Mouse (Mus musculus): ENCODE measurements around the gene Zdhhc17. TPM values are rescaled to one million over a fixed set of nuclear protein-coding genes. Genes with fewer than 3 reads are reported as not detected.

The Zdhhc17 gene
- polyA plus RNA-seq, 1 experiment from 2014 or later = 16.8 TPM

DNA sequence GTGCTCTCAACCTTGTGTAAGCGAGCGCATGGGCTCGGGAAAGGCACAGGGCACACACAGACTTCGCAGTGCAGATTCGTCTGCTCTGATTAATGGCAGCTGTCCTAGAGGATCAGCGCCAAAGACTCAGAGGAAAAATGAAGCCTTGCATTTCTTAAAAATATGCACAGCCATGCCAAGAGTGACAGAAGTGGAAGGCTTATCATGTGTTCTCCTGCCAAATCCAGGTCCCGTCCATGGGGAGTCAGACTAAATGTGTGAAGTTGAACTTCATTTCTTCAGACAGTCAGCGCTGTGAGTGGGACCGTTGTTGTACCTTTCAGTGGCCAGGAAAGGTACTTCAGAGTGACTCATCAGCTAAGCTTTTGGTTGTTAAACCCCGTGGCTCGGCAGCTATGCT lies 82.4 kb downstream of the Zdhhc17 start:
- no peaks in the 10 kb centered on the region for H3K27me3 ChIP-seq (replicated peaks; ENCODE audit: insufficient read depth, low read length)
- H3K4me3 ChIP-seq (ENCODE audit: low read depth, low read length) = no peak overlapping the region
- no peak for TF ChIP-seq EP300 (IDR thresholded peaks at IDR 0.05)
- TF ChIP-seq CTCF (IDR thresholded peaks at IDR 0.05) = peak; percentile 18; the same call in 1 of the 2 replicates
- H3K4me1 ChIP-seq (ENCODE audit: insufficient read depth, low read depth, low read length) = peaks cover 4% of the 10 kb centered on the region; the same call in 1 of the 2 replicates
- H3K36me3 ChIP-seq (ENCODE audit: insufficient read depth, low read length) = no peaks in the 10 kb centered on the region
- WGBS = 29% methylated on average over 11 of the region's 11 CpGs
- H3K27ac ChIP-seq (ENCODE audit: low read length) = no peak overlapping the region
- no peak overlapping the region for H3K9ac ChIP-seq (replicated peaks; ENCODE audit: low read depth)
- ATAC-seq (peak; percentile 71), DNase-seq (ENCODE audit: low spot score) (peak; percentile 69)
- H3K4me2 ChIP-seq (replicated peaks; ENCODE audit: low read depth, low read length) = peak overlapping the region; percentile 25; the same call in 1 of the 2 replicates
- no peaks in the 10 kb centered on the region for H3K9me3 ChIP-seq (ENCODE audit: low read length)

DNA sequence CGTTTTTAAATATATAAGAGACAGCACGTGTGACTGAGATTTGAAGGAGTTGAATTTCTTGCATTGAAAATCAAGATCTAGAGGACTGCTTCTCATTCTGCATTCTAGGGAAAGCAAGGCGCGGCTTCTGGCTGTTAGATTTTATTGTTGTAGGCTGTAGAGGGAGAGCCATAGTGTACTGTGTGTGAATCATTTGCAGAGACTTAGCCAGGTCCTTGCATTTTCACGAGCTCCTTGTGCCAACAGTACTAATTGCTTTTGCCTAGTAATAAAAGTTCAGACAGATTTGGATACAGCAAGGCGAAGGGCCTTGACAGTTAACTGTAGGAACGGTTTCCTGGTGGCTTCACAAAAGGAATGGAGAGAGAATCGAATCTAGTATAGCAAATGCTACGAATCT lies 87.3 kb downstream of the Zdhhc17 start:
- Histone ChIP-seq H3K9me3 (ENCODE audit: low read length) (no peaks in the 10 kb centered on the region), H3K4me3 (ENCODE audit: low read depth, low read length) (no peak overlapping the region), H3K4me2 (replicated peaks; ENCODE audit: low read depth, low read length) (0 out of 2 replicates have a peak overlapping the region, but pooled peaks have one; percentile 92), H3K27me3 (replicated peaks; ENCODE audit: insufficient read depth, low read length) (no peaks in the 10 kb centered on the region), H3K36me3 (ENCODE audit: insufficient read depth, low read length) (no peaks in the 10 kb centered on the region), H3K27ac (ENCODE audit: low read length) (no peak overlapping the region), H3K9ac (replicated peaks; ENCODE audit: low read depth) (no peak overlapping the region), H3K4me1 (ENCODE audit: insufficient read depth, low read depth, low read length) (peaks cover 13% of the 10 kb centered on the region)
- TF ChIP-seq EP300 (IDR thresholded peaks at IDR 0.05) (no peak), CTCF (IDR thresholded peaks at IDR 0.05) (no peak)
- no peak for DNase-seq (ENCODE audit: low spot score)
- 78% methylated on average over 9 of the region's 9 CpGs for WGBS
- ATAC-seq = no peak

GRCm38 (mm10) chr10:110921890-110922289 lies 88.0 kb downstream of the Zdhhc17 start:
- Histone ChIP-seq H3K4me3 (ENCODE audit: low read depth, low read length) (no peak overlapping the region), H3K4me2 (replicated peaks; ENCODE audit: low read depth, low read length) (peak overlapping the region; percentile 92; the same call in 1 of the 2 replicates), H3K9me3 (ENCODE audit: low read length) (no peaks in the 10 kb centered on the region), H3K9ac (replicated peaks; ENCODE audit: low read depth) (no peak overlapping the region), H3K27ac (ENCODE audit: low read length) (no peak overlapping the region), H3K27me3 (replicated peaks; ENCODE audit: insufficient read depth, low read length) (no peaks in the 10 kb centered on the region), H3K4me1 (ENCODE audit: insufficient read depth, low read depth, low read length) (peaks cover 13% of the 10 kb centered on the region), H3K36me3 (ENCODE audit: insufficient read depth, low read length) (no peaks in the 10 kb centered on the region)
- 65% methylated on average over 3 of the region's 3 CpGs for WGBS
- ATAC-seq = no peak
- TF ChIP-seq EP300 (IDR thresholded peaks at IDR 0.05) (no peak), CTCF (IDR thresholded peaks at IDR 0.05) (no peak)
- DNase-seq (ENCODE audit: low spot score) = no peak

DNA sequence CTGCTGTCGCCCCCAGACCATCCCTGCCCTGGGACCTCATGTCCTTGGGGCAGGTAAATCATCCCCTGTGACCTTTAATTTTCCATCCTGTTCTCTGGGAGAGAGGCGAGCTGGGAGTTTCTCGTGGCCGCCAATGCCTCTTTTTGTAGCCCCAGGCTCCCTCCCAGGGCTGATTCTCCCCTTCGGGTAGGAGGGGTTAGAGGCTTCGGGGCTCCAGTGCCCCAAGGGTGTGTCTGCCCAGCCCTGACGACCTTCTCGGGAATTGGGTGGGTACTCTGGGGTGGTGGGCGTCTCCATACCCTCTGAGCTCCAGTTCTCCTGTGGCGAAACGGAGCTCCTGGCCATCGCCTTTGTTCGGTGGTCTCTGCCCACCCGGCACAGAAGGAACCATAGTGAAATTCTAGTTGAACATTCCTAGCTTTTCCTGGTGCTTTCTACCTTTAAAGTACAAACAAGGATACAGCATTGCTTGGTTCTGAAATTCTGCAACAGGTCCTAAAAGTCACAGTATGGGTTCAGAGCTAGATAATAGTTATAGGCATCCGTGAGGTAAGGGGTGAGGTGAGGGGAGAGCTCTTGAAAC lies 89.5 kb downstream of the Zdhhc17 start:
- H3K4me3 ChIP-seq (ENCODE audit: low read depth, low read length) = peak overlapping the region; percentile 67
- H3K4me2 ChIP-seq (replicated peaks; ENCODE audit: low read depth, low read length) = peak overlapping the region; percentile 92
- no peaks in the 10 kb centered on the region for H3K36me3 ChIP-seq (ENCODE audit: insufficient read depth, low read length)
- DNase-seq (ENCODE audit: low spot score) = no peak
- H3K27ac ChIP-seq (ENCODE audit: low read length) = peak overlapping the region; percentile 91
- no peaks in the 10 kb centered on the region for H3K27me3 ChIP-seq (replicated peaks; ENCODE audit: insufficient read depth, low read length)
- peak; percentile 11 for ATAC-seq
- peaks cover 13% of the 10 kb centered on the region for H3K4me1 ChIP-seq (ENCODE audit: insufficient read depth, low read depth, low read length)
- H3K9me3 ChIP-seq (ENCODE audit: low read length) = no peaks in the 10 kb centered on the region
- TF ChIP-seq CTCF (IDR thresholded peaks at IDR 0.05) = no peak
- no peak for TF ChIP-seq EP300 (IDR thresholded peaks at IDR 0.05)
- 2% methylated on average over 15 of the region's 15 CpGs for WGBS
- peak overlapping the region; percentile 43 for H3K9ac ChIP-seq (replicated peaks; ENCODE audit: low read depth)

GRCm38 (mm10) chr10:110919531-110920343 lies 90.2 kb downstream of the Zdhhc17 start, which contains the start of gene Csrp2:
TSS of gene Csrp2 (plus strand) at chr10:110919789.
- Histone ChIP-seq H3K4me1 (ENCODE audit: insufficient read depth, low read depth, low read length) (peaks cover 13% of the 10 kb centered on the region), H3K36me3 (ENCODE audit: insufficient read depth, low read length) (no peaks in the 10 kb centered on the region), H3K4me3 (ENCODE audit: low read depth, low read length) (peak within 1 kb of the TSS; percentile 67), H3K9me3 (ENCODE audit: low read length) (no peaks in the 10 kb centered on the region), H3K27me3 (replicated peaks; ENCODE audit: insufficient read depth, low read length) (no peaks in the 10 kb centered on the region), H3K9ac (replicated peaks; ENCODE audit: low read depth) (peak within 1 kb of the TSS; percentile 71), H3K4me2 (replicated peaks; ENCODE audit: low read depth, low read length) (peak within 1 kb of the TSS; percentile 92), H3K27ac (ENCODE audit: low read length) (peak within 1 kb of the TSS; percentile 91)
- TF ChIP-seq EP300 (IDR thresholded peaks at IDR 0.05) (peak; percentile 11; the same call in 1 of the 2 replicates), CTCF (IDR thresholded peaks at IDR 0.05) (no peak)
- peak; percentile 97 for DNase-seq (ENCODE audit: low spot score)
- WGBS = under 1% methylated on average over 66 of the region's 67 CpGs
- ATAC-seq = peak; percentile 96

Data from lung, postnatal 0 days (tissue).